Mouse (Mus musculus) gastrocnemius, postnatal 36 days (tissue): ENCODE measurements around the gene Tifa. TPM values are rescaled to one million over a fixed set of nuclear protein-coding genes. Genes with fewer than 3 reads are reported as not detected.
A peak's percentile ranks its signal among the peaks of the same experiment; 100 is the strongest.

Experiments
- DNase-seq, 2 experiments: peaks; one replicate each; pipeline ENCODE4 v3.0.0; 2022
- intact Hi-C: fragments of 180-260 bp; cut with DNase I; formaldehyde crosslinking; loops from one replicate; pipeline ENCODE4 v1.15.1; 2025
- long read RNA-seq, 2 experiments: library from polyadenylated mRNA; stranded (forward); transcript quantifications; one replicate each; pipeline ENCODE4 v2.0.0; 2021
- total RNA-seq, 2 experiments: library from RNA; stranded (reverse); gene quantifications; 2 replicates each; pipeline ENCODE4 v1.2.3; 2021

Tifa gene
- total RNA-seq = 1 to 10 TPM in 1 of 2 experiments, under 1 TPM in 1; 0.59 to 1.0 TPM
- long read RNA-seq, experiment 1, partial matches to known transcripts = 0 of 3 reads
- long read RNA-seq, experiment 1, other reads (novel, unspliced or antisense) = 2 of 3 reads
- long read RNA-seq, experiment 2, partial matches to known transcripts = 0 of 4 reads
- long read RNA-seq, experiment 2, other reads (novel, unspliced or antisense) = 2 of 4 reads

GRCm38 (mm10) chr3:127789500-127790191 lies at the start of gene Tifa:
Gene Tifa (plus strand): TSS chr3:127789805.
- intact Hi-C loops = loop anchor here (5.0 kb wide), 1 partner anchor 48 kb away; the partner anchor contains the start of gene Ap1ar

GRCm38 (mm10) chr3:127741473-127741872 lies 48.1 kb upstream of the Tifa start:
- DNase-seq = no peak
- intact Hi-C loops = no loop called here

More at GRCm38 (mm10) chr3:127789500-127790191, at the start of gene Tifa:
- peak; percentile 37 to 57 for DNase-seq

DNA sequence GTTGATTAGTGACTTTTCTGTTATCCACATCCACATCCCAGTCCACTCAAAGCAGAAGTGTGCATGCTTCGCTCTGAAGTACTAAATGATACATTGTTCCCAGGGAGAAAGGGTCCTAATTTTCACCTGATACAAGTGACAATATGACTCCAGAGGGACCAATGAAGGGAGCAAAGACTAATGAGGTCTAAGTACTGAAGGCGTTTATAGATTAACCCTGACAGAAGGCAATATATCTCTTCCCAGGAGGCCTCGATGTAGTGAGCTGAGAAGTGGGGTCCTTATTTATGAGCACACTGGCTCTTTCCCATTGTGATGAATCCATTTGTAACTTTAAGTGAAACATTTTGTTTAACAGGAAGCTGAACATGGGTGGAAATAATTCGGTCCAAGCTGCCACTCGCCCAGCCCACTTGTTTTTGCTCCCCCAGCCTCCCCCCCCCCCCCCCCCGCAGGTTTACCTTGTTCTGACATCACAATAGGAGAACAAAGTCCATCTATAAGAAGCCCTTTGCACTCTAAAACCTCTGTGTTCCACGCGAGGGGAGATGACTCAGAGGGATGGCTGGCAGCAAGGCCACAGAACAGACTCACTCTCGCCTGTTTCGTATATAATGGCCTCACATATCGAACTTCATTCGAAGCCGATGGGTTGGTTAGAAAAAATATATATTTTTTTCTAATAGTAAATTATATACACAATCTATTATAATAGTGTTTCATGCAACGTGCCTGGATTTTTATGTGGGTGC lies 45.8 kb upstream of the Tifa start:
- intact Hi-C loops = no loop called here
- no peak for DNase-seq

DNA sequence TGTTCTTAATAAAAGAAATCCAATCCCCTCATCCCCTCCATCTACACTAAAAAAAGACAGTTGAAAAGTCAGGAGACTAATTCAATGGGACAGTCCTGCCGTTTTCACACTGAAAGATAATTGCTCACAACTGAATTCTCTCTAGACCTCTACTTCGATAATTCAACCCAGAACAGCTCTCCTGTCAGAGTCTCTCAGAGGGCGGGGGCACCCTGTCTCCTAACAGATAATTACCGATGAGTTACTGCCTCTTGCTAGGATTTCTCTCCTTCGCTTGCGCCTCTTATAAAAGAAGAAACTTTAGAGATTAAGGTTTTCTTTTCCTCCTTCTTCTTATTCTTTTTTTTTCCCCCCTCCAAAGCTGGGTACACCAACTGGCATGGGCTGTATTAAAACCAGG lies 44.1 kb upstream of the Tifa start:
- DNase-seq = no peak
- intact Hi-C loops = no loop called here

GRCm38 (mm10) chr3:127745911-127746640 lies 43.5 kb upstream of the Tifa start:
- intact Hi-C loops = no loop called here
- DNase-seq = no peak

DNA sequence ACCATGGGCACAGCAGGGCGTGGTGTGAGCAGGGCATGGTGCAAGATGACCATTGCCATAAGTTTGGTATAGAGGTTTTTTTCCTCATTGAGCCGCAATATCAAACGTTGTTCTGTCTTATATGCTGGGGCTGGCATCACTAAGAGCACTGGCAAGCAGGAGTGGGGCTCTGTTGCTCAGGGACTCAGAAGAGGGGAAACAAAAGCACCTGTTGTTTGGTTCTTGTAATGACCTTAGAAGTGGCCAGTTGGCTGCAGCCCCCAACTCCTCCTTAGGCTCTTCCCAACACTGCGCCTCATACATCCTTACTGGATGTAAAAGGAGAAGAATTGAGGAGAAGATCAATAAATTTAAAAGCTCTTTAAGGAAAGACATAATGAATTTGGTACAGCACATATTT lies 41.0 kb upstream of the Tifa start:
- intact Hi-C loops = no loop called here
- DNase-seq = no peak

DNA sequence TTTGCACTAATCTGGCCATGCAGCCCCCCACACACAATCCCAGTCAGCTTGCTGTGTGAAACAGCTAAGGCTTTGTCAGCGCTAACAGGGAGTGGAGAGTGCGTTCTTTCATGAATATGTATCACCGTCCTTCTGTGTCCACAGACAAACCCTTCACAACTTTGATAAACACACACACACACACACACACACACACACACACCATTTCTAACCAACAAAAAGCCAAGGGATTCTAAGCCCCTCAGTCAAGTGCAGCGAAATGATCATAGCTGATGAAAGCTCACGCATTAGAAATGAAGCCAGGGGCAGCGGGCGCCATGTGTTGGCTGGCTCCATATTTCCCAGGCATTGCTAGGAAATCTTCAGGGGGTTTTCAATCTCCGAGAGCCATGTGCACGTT lies 40.3 kb upstream of the Tifa start:
- intact Hi-C loops = no loop called here
- DNase-seq = no peak

DNA sequence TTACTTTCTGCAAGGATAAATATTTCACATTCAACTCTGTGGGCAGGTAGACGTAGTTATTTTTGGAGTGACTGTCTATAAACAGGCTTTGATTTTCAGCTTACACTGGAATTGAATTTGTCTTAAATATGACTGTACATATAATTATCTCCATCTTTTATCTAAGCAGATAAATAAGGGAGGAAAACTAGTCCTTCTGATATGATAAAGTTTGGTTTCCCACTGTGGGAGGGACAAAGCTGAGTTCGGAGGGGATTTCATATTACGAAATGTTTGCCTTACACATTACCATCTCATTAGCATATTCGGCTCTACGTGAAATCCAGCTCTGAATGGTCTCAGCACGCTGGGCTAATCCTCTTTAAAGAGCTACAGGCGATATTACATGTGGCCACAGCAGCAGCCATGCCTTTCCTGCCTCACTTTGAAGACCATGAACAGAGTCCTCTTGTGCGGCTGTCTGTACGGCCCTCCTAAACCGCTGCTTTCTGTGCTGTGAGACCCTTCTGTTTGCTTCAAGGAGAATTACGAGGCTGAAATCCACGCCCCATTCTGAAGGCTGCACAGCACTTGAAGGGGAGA lies 39.5 kb upstream of the Tifa start:
- no peak for DNase-seq
- intact Hi-C loops = no loop called here

GRCm38 (mm10) chr3:127756458-127756857 lies 33.1 kb upstream of the Tifa start:
- intact Hi-C loops = no loop called here
- no peak for DNase-seq

- DNase-seq = no peak
- intact Hi-C loops = loop anchor here (2.0 kb wide), 1 partner anchor 133 kb away; no protein-coding TSS in a partner anchor
Observed at GRCm38 (mm10) chr3:127757886-127758301, 31.7 kb upstream of the Tifa start.

GRCm38 (mm10) chr3:127758806-127759205 lies 30.8 kb upstream of the Tifa start:
- no peak for DNase-seq
- intact Hi-C loops = loop anchor here (2.0 kb wide), 1 partner anchor 134 kb away; no protein-coding TSS in a partner anchor

DNA sequence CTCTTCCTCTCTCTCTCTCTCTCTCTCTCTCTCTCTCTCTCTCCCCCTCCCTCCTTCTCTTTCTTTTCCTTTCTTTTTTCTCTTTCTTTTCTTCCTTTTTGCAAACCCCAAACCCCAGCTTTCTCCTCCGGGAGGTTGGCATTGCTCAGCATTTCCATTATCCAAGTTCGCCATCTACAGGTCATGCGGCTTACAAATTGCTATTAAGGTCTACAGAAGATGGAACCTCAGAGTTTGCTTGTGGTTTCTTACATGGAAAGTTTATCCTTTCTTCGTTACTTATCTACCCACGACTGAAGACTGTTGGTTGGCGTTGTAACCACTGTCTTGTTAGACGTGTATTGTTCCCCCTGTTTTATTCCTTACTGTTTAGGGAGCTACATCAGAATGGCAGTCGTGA lies 30.4 kb upstream of the Tifa start:
- intact Hi-C loops = loop anchor here (2.0 kb wide), 1 partner anchor 134 kb away; no protein-coding TSS in a partner anchor
- DNase-seq = no peak

DNA sequence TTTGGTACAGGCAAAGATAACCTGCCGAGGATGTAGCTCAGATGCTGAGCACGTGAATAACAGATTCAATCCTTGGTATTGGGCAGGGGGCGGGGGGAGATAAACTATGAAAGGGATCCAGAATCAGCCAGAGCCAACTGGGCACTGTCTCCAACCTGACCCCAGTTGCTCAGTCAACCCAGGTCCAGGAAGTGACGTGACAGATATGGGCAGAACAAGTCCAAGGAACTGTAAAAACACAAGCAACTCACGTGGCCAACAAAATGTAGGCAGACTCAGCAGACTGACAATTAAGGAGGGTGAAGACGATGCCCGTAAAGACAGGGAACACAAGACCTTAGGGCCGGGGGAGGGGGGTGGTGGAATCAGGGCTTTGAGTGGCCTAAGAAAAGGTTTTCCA lies 27.2 kb upstream of the Tifa start:
- intact Hi-C loops = loop anchor here (5.0 kb wide), 1 partner anchor 185 kb away; no protein-coding TSS in a partner anchor
- DNase-seq = no peak

DNA sequence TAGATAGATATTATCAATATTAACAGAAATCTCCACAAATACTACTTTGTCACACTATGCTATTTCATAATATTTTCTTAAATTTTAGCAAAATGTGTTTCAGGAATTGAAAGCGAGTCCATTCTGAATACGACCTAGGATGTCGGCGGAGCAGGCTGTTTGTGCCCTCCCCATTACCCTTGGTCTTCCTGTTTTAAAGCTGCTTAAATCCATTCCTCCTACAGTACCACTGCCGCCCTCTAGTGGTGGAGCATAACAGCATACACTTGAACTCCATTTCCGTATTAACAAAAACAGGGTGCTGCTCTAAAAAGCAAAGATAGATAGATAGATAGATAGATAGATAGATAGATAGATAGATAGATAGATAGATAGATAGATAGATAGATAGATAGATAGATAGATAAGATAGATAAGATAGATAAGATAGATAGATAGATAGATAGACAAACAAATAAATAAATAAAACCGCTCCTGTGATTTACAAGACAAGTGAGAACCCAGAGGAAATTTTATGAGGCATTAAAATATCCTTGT lies 26.5 kb upstream of the Tifa start:
- intact Hi-C loops = loop anchor here (5.0 kb wide), 1 partner anchor 184 kb away; no protein-coding TSS in a partner anchor

DNA sequence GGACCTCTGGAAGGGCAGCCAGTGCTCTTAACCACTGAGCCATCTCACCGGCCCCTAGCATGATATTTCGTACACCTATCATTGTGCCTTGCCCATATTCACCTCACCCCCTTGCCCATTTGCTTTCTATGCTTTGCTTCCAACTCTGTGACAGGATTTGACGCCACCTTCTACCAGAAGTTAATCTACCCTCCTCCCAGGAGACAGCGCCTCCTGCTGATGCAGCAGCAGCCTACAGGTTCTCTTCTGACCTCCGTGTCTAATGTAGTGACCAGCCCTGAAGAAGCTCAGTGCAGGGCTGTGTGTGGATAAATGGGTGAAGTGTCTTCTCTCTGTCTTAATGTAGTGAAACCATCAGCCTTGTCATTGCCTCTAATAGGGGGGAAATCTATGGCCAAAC lies 25.1 kb upstream of the Tifa start:
- intact Hi-C loops = loop anchor here (5.0 kb wide), 1 partner anchor 183 kb away; no protein-coding TSS in a partner anchor
- no peak for DNase-seq

More for the DNA sequence above, 26.5 kb upstream of the Tifa start:
- DNase-seq = peak; percentile 27 to 73

GRCm38 (mm10) chr3:127765971-127766370 lies 23.6 kb upstream of the Tifa start:
- DNase-seq = no peak

DNA sequence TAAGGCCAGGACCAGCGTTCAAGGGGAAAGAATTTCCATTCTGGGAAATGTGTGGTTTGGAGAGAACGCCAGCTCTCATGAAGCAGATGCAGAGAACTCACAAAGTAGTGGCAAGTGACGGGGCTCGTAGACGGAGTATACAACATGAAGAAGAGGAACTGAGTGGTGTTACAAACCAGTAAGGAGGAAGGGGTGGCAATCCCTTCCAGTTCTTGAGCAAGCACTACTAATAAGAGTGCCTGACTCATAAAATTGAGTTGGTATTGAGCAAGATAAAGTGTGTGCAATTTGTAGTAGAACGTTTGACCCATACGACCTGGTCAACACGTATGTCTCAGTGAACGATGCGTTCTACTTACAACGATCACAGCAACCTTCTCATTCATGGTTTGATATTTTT lies 20.5 kb upstream of the Tifa start:
- intact Hi-C loops = no loop called here
- DNase-seq = no peak

More at GRCm38 (mm10) chr3:127765971-127766370, 23.6 kb upstream of the Tifa start:
- intact Hi-C loops = no loop called here

GRCm38 (mm10) chr3:127780021-127780644 lies 9.5 kb upstream of the Tifa start, which contains the start of gene Alpk1:
Gene Alpk1 (minus strand): TSS chr3:127780527.
- peak; percentile 56 to 66 for DNase-seq
- intact Hi-C loops = no loop called here

GRCm38 (mm10) chr3:127780921-127781320 lies 8.7 kb upstream of the Tifa start:
- no peak for DNase-seq
- intact Hi-C loops = no loop called here
